Mouse (Mus musculus): Measurements from ENCODE around the gene Unk. TPM values are rescaled to one million over a fixed set of nuclear protein-coding genes. Genes with fewer than 3 reads are reported as not detected.

Unk gene
- polyA plus RNA-seq (2012; ENCODE audit: insufficient read depth, insufficient read length, missing spikeins) = 24.9 and 28.1 TPM in 2 replicates

DNA sequence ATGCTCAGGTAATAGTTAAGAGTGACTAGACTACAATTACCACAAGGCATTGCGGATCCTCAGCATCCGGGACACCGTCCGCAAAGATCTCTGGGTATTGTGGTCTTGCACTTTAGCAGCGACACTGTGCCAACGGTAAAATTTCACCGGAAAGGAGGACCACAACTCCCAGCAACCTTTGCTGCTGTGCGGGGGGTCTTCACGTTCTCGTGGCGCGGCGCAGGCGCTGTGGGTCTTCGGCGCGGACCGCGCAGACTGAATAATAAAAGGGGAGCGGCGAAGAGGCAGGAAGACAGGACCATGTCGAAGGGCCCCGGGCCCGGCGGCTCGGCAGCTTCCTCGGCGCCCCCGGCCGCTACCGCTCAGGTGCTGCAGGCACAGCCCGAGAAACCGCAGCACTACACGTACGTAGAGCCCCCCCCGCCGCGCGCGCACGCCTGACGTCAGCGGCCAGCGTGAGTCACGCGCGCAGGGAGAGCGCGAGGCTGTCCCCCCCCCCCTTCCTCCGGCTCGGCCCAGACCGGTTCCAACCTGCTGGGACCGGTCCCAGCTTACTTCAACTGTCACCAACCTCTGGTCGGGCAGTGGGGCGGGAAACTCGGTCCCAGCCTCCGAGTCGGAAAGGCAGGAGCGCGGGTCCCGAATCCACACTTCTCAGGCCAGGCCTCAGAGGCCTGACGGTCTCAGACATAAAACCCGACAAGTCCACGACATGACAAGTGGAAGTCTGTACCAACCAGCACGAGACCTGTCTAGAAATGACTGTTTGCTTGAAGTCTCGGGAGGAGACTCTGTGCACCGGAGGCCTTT, at the start of gene Unk:
Gene Unk, plus strand, starts transcription at position 235 of the 810 bp plus-strand sequence.
- peak within 1 kb of the TSS; percentile 90 for H3K27ac ChIP-seq (ENCODE audit: insufficient read depth, low read depth, low read length)
- TF ChIP-seq CTCF (IDR thresholded peaks at IDR 0.05; ENCODE audit: low read depth, low read length) = no peak
- no peak for TF ChIP-seq POLR2A (IDR thresholded peaks at IDR 0.05; ENCODE audit: borderline replicate concordance, low read depth, low read length)
- H3K4me1 ChIP-seq (ENCODE audit: control insufficient read depth, insufficient read depth, low read length) = peaks cover 33% of the 10 kb centered on the region
- peak within 1 kb of the TSS; percentile 71 for H3K4me3 ChIP-seq (ENCODE audit: insufficient read depth, low read length)

DNA sequence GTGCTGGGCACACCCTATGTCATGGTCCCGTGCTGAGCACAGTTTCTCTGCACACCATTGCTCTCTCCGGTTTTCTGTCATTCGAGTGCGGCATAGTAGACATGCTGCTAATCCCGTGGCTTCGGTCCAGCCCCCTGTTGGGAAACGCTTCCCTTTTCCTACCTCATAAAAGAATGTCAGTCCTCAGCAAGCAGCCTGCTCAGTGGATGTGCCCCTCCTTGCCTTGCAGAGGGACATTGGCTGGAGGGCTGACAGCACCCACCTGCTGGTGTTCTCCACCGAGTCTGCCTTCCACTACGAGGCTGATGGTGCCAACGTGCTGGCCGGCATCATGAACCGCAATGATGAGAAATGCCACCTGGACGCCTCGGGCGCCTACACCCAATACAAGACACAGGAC, 47.6 kb upstream of the Unk start:
- no peak overlapping the region for H3K27ac ChIP-seq (ENCODE audit: insufficient read depth, low read depth, low read length)
- TF ChIP-seq POLR2A (IDR thresholded peaks at IDR 0.05; ENCODE audit: borderline replicate concordance, low read depth, low read length) (no peak), CTCF (IDR thresholded peaks at IDR 0.05; ENCODE audit: low read depth, low read length) (no peak)
- no peaks in the 10 kb centered on the region for H3K4me1 ChIP-seq (ENCODE audit: control insufficient read depth, insufficient read depth, low read length)
- H3K4me3 ChIP-seq (ENCODE audit: insufficient read depth, low read length) = no peak overlapping the region

DNA sequence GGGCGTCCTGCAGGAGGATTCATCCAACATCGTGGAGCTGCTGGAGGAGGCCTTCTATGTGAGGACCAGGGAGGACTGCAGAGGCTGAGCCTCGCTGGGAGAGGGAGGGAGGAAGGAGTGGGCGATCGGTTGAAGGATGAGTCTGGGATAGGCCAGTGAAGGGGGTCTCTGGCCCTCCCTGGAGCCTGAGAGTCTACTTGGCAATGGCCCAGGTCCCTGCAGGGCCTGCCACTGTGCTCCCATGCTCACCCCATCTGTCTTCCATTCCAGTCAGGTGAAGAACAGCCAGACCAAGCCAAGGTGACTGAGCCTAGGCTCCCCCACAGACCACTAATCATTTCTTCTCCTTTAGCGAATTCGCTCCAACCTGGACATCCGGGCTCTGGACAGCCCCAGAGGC, 46.8 kb upstream of the Unk start:
- Histone ChIP-seq H3K27ac (ENCODE audit: insufficient read depth, low read depth, low read length) (no peak overlapping the region), H3K4me3 (ENCODE audit: insufficient read depth, low read length) (no peak overlapping the region), H3K4me1 (ENCODE audit: control insufficient read depth, insufficient read depth, low read length) (no peaks in the 10 kb centered on the region)
- TF ChIP-seq POLR2A (IDR thresholded peaks at IDR 0.05; ENCODE audit: borderline replicate concordance, low read depth, low read length) (no peak), CTCF (IDR thresholded peaks at IDR 0.05; ENCODE audit: low read depth, low read length) (no peak)

DNA sequence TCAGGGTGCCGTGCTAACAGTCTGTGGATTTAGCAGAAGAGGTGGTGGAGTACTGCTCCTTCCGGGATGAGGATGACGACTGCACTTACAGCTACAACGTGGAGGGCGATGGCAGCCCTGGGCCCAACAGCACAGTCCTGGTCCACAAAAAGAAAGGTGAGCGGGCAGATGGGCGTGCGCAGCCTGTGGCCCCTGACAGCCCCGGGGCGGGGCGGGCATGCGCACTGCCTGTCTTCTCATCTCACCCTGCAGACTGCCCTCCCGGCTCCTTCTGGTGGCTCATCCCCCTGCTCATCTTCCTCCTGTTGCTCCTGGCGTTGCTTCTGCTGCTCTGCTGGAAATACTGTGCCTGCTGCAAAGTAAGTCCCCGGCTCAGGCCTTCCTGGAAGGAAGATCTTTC, 40.4 kb upstream of the Unk start:
- TF ChIP-seq POLR2A (IDR thresholded peaks at IDR 0.05; ENCODE audit: borderline replicate concordance, low read depth, low read length) (no peak), CTCF (IDR thresholded peaks at IDR 0.05; ENCODE audit: low read depth, low read length) (no peak)
- Histone ChIP-seq H3K4me3 (ENCODE audit: insufficient read depth, low read length) (no peak overlapping the region), H3K27ac (ENCODE audit: insufficient read depth, low read depth, low read length) (no peak overlapping the region), H3K4me1 (ENCODE audit: control insufficient read depth, insufficient read depth, low read length) (no peaks in the 10 kb centered on the region)

DNA sequence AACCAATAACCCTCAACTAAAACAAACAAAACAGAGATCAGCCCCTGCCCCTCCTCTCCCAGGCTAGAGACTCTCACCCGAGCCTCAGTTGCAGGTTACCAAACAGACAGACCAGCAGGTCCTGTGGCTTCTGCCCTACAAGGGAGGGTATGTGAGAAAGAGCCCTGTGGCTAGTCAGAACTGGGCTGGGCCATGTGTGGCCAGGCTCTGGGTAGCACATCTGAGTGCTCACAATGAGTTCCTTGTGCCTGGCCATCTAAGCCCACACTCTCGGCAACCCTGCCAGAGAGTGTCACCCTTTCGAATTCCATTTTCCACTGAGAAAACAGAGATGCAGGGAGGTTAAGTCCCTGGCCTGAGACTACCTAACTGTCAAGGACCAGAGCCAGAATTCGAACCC, 38.0 kb upstream of the Unk start:
- TF ChIP-seq POLR2A (IDR thresholded peaks at IDR 0.05; ENCODE audit: borderline replicate concordance, low read depth, low read length) (no peak), CTCF (IDR thresholded peaks at IDR 0.05; ENCODE audit: low read depth, low read length) (no peak)
- no peak overlapping the region for H3K27ac ChIP-seq (ENCODE audit: insufficient read depth, low read depth, low read length)
- no peak overlapping the region for H3K4me3 ChIP-seq (ENCODE audit: insufficient read depth, low read length)
- H3K4me1 ChIP-seq (ENCODE audit: control insufficient read depth, insufficient read depth, low read length) = no peaks in the 10 kb centered on the region

DNA sequence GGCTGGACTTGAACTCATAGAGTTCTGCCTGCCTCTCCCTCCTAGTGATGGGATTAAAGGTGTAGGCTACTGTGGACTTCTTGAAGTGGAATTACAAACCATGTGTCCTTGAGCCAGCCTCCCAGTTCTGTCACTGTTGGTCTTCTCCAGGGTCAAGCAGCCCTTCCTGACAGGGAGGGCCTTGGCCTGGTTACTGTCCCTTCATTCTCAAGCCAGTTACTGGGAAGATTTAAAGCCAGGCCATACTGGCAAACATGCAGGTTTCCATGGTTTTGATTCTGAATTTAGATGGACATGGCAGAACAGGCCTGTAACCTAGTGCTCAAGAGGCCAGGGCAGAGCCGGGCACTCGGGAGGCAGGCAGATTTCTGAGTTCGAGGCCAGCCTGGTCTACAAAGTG, 34.9 kb upstream of the Unk start:
- H3K4me1 ChIP-seq (ENCODE audit: control insufficient read depth, insufficient read depth, low read length) = no peaks in the 10 kb centered on the region
- no peak overlapping the region for H3K4me3 ChIP-seq (ENCODE audit: insufficient read depth, low read length)
- no peak overlapping the region for H3K27ac ChIP-seq (ENCODE audit: insufficient read depth, low read depth, low read length)
- no peak for TF ChIP-seq CTCF (IDR thresholded peaks at IDR 0.05; ENCODE audit: low read depth, low read length)
- TF ChIP-seq POLR2A (IDR thresholded peaks at IDR 0.05; ENCODE audit: borderline replicate concordance, low read depth, low read length) = no peak

DNA sequence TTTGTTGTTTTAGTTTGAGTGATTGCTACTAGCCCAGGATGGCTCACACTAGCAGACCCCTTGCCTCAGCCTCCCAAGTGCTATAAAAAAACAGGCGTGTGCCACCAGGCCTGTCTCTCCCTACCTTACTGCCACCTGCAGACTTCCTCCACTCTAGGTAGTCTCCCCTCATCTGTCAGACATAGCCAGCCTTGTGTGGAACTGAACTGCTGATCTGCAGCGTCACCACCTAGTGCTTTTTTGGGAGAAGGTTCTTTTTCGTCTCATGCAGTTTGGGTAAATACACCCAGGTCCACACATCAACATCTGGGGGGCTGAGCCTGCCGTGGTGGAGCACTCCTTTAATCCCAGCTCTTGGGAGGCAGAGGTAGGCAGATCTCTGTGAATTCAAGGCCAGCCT, 33.1 kb upstream of the Unk start:
- Histone ChIP-seq H3K4me3 (ENCODE audit: insufficient read depth, low read length) (no peak overlapping the region), H3K27ac (ENCODE audit: insufficient read depth, low read depth, low read length) (no peak overlapping the region), H3K4me1 (ENCODE audit: control insufficient read depth, insufficient read depth, low read length) (no peaks in the 10 kb centered on the region)
- TF ChIP-seq POLR2A (IDR thresholded peaks at IDR 0.05; ENCODE audit: borderline replicate concordance, low read depth, low read length) = no peak
- no peak for TF ChIP-seq CTCF (IDR thresholded peaks at IDR 0.05; ENCODE audit: low read depth, low read length)

DNA sequence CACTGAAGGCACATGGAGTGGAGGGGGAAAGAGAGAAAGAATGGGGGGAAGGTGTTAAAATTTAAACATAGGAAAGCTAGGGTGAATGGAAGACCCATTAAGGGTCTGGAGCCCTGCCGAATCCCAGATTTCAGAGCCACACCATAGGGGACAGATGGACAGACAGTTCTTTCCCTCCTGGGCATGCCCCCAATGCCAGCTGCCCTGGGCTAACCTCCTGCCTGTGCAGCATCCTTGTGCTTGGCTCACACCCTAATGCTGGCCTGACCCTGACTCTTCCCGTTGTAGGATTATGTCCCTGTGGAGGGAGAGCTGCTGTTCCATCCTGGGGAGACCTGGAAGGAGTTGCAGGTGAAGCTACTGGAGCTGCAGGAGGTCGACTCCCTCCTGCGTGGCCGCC, 32.5 kb upstream of the Unk start:
- TF ChIP-seq POLR2A (IDR thresholded peaks at IDR 0.05; ENCODE audit: borderline replicate concordance, low read depth, low read length) = no peak
- no peak for TF ChIP-seq CTCF (IDR thresholded peaks at IDR 0.05; ENCODE audit: low read depth, low read length)
- no peaks in the 10 kb centered on the region for H3K4me1 ChIP-seq (ENCODE audit: control insufficient read depth, insufficient read depth, low read length)
- no peak overlapping the region for H3K4me3 ChIP-seq (ENCODE audit: insufficient read depth, low read length)
- H3K27ac ChIP-seq (ENCODE audit: insufficient read depth, low read depth, low read length) = no peak overlapping the region

DNA sequence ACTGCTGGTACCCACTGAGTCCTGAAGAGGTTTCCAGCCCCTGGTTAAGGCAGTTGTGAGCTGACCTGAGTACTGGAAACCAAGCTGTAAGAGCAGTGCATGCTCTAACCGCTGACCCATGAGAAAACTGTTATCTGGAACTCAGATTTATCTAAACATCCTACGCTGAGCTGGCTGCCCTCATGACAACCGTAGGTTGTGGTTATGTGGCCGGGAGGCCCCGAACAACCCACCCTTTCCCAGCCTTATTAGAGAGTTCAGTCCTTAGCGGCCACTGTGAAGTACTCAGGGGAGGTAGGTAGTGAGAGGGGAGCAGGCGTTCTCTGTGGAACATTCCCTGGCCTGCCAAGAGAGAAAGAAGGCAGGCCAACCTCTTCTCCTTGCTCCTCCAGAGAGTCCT, 31.1 kb upstream of the Unk start:
- no peak for TF ChIP-seq CTCF (IDR thresholded peaks at IDR 0.05; ENCODE audit: low read depth, low read length)
- no peak for TF ChIP-seq POLR2A (IDR thresholded peaks at IDR 0.05; ENCODE audit: borderline replicate concordance, low read depth, low read length)
- Histone ChIP-seq H3K27ac (ENCODE audit: insufficient read depth, low read depth, low read length) (no peak overlapping the region), H3K4me3 (ENCODE audit: insufficient read depth, low read length) (no peak overlapping the region), H3K4me1 (ENCODE audit: control insufficient read depth, insufficient read depth, low read length) (no peaks in the 10 kb centered on the region)

DNA sequence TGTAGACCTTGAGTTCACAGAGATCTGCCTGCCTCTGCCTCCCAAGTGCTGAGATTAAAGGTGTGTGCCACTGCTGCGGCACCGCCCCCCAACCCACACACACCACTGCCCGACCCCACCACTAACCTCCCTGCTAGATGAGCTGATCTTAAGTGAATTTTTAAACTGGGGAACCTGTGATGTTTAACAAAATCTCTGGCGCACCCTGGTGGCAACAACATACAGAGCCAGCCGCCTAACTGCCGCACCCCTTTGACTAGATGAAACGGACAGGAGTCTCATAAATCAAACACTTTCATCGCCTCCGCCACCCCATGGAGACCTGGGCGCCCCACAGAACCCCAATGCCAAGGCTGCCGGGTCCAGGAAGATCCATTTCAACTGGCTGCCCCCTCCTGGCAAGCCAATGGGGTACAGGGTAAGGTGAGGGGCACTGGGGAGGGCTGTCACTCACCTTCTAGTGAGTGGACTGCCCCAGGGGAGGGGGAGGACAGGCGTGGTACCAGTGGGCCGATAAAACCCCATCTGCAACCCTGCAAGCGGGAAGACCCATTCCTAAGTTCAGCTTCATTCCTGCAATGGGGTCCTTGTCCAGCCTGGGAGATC, 30.5 kb upstream of the Unk start:
- Histone ChIP-seq H3K4me1 (ENCODE audit: control insufficient read depth, insufficient read depth, low read length) (peaks cover 3% of the 10 kb centered on the region), H3K27ac (ENCODE audit: insufficient read depth, low read depth, low read length) (no peak overlapping the region), H3K4me3 (ENCODE audit: insufficient read depth, low read length) (no peak overlapping the region)
- TF ChIP-seq CTCF (IDR thresholded peaks at IDR 0.05; ENCODE audit: low read depth, low read length) = peak; percentile 50
- TF ChIP-seq POLR2A (IDR thresholded peaks at IDR 0.05; ENCODE audit: borderline replicate concordance, low read depth, low read length) = no peak
